Mouse (Mus musculus): ENCODE measurements around the gene Ubxn6.
"Not testable (repeated sequence)": the region's sequence is repeated elsewhere in the genome, so short reads cannot be mapped to it uniquely, and the experiment has no call there.

- TF ChIP-seq ZC3H11A (IDR thresholded peaks at IDR 0.05; ENCODE audit: low read depth, low read length); CHD2 (IDR thresholded peaks at IDR 0.05; ENCODE audit: low read length): not testable (repeated sequence)
Measured at GRCm38 (mm10) chr17:56065715-56066114, 9.1 kb downstream of the Ubxn6 start.

Data from MEL (cell line).